Mouse (Mus musculus): ENCODE measurements around the gene Sparcl1. TPM values are rescaled to one million over a fixed set of nuclear protein-coding genes. Genes with fewer than 3 reads are reported as not detected.

Gene Sparcl1
- total RNA-seq (2023), result not detected

DNA sequence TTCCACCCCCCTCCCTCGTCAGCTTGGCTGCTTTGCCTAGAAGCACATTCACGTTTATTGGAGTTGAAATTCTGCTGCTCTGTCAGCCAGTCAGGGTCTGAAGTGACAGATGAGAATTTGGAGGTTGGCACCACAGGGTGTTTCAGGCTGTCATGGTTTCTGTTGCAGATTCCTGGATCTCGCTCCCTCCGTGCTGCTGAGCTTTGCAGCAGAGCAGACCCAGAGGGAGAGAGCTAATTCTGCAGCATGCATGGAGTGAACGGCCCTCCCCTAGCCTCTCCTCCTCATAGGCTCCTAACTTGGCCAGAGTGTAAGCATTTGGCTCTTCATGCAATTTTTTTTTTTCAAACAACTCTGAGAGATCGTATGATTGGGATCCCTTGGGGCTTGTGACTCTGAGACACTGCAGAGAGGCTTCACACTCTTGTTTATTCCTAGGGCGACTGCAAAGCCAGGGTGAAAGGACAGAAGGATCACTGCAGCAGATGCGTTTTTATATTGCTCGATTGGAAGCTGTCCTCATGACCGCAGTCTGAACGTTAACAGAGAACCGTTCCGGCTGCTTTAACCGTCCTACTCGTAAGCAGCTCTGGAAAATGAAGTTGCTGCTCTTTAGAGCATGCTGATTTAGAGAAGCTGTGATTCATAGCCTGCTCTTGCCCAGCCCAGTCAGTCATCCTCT lies at the start of gene Sparcl1:
Gene Sparcl1, minus strand, starts transcription at position 243 of the 682 bp plus-strand sequence.

DNA sequence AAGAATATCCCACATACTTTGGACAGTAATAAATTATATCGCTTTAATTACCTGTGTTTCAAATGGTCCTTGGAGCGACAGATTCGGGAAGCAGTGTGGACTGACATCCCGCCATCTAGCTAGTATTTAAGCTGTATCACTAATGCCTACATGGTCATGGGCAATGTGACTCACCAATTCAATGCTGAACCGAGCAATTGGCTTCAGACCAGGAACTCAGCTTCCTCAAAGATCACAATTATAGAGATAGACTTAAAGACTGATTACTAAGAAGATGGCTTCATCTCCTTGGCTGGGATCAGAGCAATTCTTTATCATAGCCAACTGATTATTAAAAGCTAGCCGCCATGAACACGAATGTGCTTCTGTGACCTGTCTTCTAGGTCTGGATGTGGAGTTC lies 36.0 kb downstream of the Sparcl1 start, which contains the start of gene Gm17660:
Gene Gm17660, minus strand, starts transcription at position 101 of the 400 bp plus-strand sequence.

DNA sequence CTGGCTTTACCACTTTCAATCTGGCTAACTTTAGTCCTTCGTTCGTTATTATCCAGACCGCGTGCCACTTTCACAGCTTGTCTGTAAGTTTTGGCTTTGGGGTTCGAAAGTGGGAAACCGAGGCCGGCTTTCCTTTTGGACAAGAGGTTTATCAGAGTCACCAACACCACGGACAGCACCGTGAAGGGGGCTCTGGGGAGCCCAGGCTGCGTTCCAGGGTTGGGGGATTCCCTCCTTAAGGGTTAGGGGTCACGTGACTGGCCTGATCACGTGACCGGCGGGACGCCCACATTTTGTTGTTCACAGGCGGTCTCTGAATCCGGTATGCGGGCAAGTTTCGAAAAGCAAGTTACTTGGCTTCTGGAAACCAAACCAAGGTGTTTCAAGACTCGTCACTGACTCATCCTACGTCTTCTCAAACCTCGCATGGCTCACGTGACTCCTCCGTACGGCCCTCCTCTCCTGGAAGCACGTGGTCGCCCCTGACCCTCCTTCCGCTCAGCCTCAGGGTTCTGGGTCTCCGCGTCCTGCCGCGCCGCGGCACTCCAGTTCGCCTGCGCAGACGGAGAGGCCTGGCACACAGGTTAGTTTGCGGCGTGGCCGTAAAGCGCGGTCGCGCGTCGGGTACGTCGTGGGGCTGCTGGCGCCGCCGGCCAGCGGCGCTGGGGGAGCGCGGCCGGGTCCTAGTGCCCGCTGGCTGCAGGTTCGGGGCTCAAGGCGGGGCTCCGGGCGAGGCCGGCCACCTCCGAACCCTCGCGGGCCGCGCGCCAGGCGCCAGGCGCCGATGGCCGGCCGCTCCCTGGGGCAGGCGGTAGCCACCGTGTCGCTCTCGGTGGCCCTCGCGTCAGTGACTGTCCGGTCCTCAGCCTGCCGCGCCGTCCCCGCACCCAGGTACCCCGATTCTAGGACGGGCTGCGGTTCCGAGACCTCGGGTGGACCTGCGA lies 67.0 kb downstream of the Sparcl1 start, which contains the start of gene Nudt9:
Gene Nudt9, plus strand, starts transcription at position 51 of the 944 bp plus-strand sequence.

Other genes with a start within 250 kb of the Sparcl1 start
- gene Klhl8, start 202.5 kb downstream of the Sparcl1 start, total RNA-seq (2023), result 1 to 10 TPM; 1.6 to 3.3 TPM
- under 1 TPM in 1 of 2 experiments, not detected in 1; 0.80 TPM for gene Hsd17b13, start 136.3 kb downstream of the Sparcl1 start, total RNA-seq (2023)
- 10 to 100 TPM; 43.0 to 45.0 TPM for gene Hsd17b11, start 91.8 kb downstream of the Sparcl1 start, total RNA-seq (2023)
- gene Nudt9, start 67.4 kb downstream of the Sparcl1 start, total RNA-seq (2023), result 10 to 100 TPM; 38.6 to 43.2 TPM
- gene Gm17660, start 36.1 kb downstream of the Sparcl1 start, total RNA-seq (2023), result not detected
- not detected for gene Dspp, start 57.0 kb upstream of the Sparcl1 start, total RNA-seq (2023)
- not detected for gene Dmp1, start 88.9 kb upstream of the Sparcl1 start, total RNA-seq (2023)
- not detected for gene Ibsp, start 185.4 kb upstream of the Sparcl1 start, total RNA-seq (2023)
- not detected for gene Mepe, start 211.6 kb upstream of the Sparcl1 start, total RNA-seq (2023)

Measured in B cell, adult 67 days (primary cell).